Mouse (Mus musculus) WW6 (cell line): ENCODE results near the gene Ppp1r13l.

Experiments used
- DNase-seq: peaks from one replicate; pipeline ENCODE4 v3.0.0-alpha.2; 2013; ENCODE audit warnings: low read depth, low spot score

The Ppp1r13l gene

DNA sequence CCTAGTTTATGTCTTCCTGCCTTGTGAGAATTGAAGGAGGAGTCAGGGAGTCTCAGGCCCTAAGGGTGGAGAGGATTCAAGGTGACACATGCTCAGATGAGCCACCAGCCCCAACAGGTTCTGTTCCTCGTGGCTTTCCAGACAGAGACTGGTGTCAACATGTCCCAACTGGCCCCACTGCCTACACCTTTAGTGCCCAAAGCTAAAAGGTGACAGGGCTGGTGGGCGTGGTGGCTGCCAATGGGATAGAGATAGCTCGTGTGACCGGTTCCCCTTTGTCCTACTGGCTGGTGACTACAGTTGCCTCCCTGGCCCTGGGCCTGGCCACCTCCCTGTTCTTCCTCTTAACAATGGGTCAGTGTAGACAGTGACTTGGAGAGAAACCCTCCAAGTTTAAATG is 5.8 kb downstream of the Ppp1r13l start:
- no peak for DNase-seq

DNA sequence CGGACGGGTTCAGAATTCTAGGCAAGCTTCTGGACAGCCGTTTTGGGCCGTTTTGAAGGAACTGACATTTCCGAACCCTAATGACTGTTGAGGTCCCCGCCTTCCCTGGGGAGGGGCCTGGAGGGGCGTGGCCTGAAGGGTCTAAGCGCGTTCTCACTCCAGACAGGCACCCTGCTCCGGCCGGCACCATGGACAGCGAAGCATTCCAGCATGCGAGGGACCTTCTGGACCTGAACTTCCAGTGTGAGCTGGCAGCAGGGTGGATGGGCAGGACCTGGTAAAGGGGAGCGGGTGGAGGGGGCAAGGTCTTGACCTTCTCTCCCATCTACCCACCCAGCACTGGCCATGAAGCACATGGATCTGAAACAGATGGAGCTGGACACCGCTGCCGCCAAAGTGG is 8.8 kb downstream of the Ppp1r13l start:
- DNase-seq: no peak

DNA sequence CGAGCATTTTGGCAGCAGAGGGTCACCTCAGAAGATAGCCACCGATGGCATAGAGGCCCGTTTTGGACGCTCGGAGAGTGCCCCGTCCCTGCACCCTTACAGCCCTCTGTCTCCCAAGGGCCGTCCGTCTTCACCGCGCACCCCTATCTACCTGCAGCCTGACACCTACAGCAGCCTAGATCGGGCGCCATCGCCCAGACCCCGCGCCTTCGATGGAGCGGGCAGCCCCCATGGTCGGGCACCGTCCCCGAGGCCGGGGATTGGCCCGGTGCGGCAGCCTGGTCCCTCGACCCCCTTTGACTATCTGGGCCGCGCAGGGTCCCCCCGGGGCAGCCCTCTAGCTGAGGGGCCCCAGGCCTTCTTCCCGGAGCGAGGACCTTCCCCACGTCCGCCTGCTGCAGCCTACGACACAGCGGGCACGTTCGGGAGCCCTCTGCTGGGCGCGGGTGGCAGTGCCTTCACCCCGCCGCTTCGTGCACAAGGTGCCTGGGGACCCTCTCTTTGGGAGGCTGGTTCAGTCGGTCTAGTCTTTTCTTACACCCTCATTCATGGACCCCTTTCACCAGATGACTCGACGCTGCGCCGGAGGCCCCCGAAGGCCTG is 10.4 kb downstream of the Ppp1r13l start:
- DNase-seq: no peak

DNA sequence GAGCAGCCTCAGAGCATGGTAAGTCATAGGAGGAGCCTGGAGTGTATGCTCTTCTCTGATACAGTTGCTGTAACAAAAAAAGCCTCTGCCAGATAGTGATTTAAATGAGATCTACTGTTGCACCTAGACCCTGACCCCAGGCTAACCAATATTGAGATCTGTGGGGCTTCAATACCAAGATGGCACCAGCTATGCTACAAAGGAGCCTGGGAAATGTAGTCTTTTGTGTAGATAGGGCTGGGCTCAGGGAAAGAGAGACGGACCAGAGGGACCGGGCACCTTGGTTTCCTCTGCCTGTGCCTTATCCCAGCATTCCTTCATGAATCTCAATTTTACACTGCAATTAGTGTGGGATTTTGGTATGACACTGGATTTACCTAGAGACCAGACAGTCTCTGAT is 13.8 kb downstream of the Ppp1r13l start:
- no peak for DNase-seq

DNA sequence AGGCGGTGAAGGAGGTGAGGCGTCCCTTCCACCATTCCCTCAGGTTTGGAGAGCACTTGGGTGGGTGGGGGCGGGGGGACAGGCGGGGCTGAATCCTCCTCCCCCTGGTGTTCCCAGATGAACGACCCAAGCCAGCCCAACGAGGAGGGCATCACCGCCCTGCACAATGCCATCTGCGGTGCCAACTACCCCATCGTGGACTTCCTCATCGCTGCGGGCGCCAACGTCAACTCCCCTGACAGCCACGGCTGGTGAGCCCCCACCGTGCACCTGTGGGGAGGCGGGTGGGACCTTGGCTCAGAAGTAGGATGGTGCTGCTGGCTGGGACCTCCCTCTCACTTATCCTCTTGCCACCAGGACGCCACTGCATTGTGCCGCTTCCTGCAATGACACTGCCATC is 15.8 kb downstream of the Ppp1r13l start:
- DNase-seq: no peak

DNA sequence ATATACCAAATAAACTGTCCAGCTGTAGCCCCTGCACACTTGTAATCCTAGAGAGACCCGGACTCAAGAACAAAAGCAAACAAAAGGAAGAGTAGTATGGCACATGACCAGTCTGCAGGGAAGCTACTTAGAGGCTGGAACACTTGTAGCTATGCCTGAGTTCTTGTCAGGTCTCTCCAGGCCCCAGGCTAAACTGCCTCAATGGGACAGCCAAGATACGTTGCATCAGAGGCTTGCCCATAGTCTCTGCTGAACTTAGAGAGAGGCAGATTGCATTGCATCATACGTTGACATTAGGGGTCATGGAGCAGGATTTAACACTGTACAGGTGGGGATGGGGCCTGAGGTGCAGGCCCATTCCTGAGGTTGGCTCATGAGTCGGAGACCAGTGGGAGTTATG is 16.5 kb downstream of the Ppp1r13l start:
- DNase-seq: no peak

DNA sequence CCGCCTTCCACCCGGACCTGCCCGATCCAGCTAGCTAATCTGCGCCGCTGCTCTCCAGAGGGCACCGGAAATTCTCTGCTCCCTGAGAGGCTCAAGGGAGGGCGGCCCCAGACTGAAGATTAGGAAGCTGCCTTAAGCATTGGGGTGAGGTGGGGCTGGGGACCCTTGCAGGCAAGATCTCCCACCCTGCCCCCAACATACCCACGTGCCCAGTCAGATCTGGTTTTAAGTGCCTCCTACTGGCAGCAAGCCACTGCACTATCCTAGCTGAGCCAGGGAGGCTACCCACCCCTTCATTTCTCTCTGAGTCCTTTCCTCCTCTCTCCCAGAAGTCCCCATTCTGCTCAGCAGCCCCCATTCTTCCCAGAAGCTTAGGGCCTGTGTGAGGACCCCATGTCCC is 18.5 kb downstream of the Ppp1r13l start:
- no peak for DNase-seq

DNA sequence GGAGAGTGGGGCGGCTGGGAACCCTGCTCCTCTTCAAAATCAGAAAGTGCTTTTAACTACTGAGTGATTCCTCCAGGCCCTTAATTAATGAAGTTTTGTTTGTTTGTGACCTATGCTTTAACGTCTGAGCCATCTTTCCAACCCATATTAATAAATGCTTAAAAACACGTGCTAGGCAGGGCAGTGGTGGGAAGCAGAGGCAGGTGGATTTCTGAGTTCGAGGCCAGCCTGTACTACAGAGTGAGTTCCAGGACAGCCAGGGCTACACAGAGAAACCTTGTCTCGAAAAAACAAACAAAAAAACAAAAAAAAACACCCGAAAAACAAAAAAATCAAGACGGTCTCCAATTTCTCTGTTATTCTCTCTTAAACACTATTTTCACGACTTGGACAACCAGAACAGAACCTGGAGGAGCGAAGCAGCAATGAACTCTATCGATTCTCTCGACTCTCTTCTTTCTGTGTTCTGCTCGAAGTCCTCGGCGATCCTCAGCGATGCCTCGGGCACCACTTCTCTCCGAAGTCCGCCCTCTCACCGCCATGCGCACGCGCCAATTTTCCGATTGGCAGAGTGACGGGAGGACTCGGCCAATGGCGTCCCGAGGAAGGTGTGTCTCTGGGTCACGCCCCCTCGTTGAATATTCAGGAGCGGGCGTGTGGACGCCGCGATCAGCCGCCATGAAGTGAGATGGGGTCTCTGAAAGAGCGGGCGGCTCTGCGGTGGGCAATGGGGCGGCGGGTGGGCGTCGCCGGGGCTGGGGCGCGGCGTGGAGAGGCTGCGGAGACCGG is 22.0 kb downstream of the Ppp1r13l start, which contains the start of gene Ercc2:
TSS of gene Ercc2 (plus strand) at position 634 of the 789 bp plus-strand sequence.
- DNase-seq: peak; percentile 98

DNA sequence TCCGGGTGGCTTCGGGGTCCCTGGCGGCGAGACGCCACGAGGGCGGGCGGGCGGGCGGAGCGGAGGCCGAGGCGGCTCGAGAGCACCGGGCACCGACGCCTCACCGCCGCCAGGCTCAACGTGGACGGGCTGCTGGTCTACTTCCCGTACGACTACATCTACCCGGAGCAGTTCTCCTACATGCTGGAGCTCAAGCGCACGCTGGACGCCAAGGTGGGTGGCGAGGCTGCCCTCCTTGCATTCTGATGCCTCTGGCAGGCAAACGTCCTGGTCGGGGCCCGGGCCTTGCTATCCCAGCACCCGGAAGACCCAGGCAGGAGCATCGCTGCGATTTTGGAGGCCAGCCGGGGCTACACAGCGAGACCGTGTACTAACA is 22.6 kb downstream of the Ppp1r13l start:
- no peak for DNase-seq

DNA sequence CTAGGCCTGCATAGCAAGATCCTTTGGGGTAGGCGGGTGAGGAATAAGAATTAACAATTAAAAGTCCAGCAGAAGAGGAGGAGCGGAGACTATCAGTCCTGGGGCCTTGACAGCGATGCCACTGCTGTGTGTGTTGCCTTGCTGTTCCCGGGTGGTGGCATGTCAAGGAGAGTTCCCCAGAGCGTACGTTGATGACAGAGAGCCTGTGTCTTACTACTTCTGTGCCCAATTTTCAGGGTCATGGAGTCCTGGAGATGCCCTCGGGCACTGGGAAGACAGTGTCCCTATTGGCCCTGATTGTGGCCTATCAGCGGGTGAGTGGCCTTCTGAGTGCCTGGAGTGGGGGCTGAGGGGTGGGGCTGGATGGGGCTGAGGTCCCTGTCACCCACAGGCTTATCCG is 24.2 kb downstream of the Ppp1r13l start:
- no peak for DNase-seq

DNA sequence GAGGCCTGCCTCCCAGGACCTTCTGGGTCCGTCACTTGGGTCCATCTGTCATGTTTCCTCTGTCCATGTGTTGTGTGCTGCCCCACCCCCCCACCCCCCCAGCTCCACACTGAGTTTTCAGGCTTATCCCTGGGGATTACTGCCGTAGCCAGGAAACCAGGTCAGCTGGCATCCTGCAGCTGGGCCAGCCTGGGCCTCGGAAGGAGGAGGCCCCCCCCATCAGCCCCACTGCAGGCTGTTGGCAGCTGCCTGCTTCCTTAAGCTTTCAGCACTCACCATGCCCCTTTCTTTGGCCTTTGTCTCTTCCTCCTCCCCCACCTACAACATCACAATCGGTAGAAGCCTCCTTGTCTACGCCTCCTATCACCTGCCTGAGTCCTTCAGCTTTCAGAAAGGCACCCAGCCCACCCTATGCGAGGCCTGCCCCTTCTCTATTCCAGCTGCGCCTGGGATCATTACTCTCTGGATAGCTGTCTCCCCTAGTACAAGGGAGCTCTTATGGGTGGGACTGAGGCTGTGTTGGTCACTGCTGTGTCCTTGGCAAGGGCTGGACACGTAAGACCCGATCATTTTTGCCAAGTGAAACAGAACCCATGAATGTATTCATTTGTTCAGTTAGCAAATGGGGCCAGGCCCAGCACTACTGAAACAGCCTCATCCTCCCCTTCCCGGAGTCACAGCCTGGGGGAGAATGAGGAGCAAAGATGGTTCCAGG is 29.3 kb downstream of the Ppp1r13l start:
- no peak for DNase-seq

DNA sequence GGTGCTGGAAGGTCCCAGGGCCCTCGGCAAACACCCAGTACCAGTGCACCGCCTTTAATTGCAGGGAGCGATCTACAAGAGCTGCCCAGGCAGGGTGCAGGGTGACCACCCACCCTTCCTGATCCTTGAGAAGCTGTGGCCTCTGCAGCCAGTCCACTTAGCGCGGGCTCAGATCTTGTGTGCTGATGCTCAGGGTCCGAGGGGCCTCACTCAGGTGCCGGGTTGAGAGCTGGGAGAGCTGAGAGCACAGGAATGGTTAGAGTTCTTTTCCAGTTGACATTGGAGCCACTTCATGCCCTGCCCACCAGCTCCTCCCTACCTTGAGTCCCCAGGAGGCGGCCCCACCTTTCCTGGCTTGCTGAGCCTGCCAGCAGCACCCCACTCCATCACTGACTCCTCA is 34.9 kb downstream of the Ppp1r13l start:
- DNase-seq: no peak

DNA sequence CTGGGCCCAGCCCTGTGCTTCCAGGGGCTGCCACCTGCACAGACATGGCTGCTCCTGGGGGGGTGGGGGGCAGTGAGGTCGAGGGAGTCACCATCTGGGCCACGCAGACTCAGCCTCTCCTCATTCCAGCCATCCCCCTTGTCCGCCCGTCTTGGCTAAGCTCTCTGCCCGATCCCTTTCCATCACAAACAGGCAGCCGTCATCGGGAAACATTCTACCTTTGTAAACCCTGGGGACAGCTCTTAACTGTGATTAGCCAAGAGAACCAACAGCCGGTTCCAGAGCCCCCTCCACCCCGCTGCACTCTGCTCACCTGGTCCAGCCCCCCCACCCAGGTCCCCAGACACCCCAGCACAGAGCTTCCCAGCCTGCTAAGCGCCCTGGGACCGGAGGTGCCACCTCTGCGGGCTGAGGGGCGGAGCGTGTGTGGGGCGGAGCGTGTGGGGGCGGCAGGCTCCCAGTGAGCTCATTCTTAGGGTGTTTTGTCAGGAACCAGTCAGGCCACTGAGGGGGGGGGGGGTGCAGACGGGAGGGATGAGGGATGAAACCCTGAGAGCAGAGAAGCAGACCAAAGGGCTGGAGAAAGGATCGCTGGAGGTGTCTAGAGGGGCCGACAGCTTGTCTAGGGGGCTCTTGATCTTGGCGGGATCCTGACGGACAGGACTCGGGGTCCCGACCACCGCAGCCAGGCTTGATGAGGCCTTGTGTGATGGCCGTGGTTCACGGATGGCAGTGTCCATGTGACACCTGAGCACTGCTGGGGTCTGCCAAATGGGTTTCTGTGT is 40.1 kb downstream of the Ppp1r13l start:
- no peak for DNase-seq

DNA sequence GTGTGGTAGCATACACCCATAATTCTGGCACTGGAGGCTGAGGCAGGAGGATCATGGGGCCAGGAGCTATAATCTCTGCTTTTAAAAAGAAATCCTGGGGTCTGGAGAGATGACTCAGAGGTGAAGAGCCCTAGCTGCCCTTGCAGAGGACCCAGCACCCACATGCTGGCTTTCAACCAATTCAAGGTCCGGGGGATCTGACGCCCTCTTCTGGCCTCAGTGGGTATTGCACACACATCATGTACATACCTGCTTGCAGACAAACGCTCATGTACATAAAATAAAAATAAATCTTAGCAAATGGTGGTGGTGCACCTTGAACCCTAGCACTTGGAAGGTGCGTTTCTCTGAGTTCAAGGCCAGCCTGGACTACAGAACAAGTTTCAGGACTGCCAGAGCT is 41.4 kb downstream of the Ppp1r13l start:
- no peak for DNase-seq

DNA sequence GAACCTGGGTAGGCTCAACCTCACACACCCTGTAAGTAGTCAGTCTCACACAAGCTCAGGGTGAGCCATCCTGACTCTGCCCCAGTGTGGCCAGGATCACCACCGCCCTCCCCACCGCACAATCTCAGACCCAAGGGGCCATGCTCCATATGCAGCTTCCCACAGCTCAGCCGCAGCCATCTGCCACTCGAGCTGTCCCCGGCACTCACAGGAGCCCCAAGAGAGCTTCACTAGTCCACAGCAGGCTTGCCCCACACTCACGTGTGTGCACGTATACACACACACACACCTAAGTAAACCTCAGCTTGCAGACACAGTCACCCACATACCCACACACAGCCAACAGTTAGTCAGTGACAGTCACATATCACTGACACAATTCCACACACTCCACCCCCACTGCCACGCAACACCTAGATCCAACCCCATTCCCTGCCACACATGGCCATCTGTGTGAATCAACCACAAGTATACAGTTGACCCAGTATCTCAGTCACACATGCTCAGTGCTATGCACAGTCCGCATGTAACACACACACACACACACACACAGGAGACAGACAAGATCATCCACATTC is 43.1 kb downstream of the Ppp1r13l start:
- DNase-seq: no peak

DNA sequence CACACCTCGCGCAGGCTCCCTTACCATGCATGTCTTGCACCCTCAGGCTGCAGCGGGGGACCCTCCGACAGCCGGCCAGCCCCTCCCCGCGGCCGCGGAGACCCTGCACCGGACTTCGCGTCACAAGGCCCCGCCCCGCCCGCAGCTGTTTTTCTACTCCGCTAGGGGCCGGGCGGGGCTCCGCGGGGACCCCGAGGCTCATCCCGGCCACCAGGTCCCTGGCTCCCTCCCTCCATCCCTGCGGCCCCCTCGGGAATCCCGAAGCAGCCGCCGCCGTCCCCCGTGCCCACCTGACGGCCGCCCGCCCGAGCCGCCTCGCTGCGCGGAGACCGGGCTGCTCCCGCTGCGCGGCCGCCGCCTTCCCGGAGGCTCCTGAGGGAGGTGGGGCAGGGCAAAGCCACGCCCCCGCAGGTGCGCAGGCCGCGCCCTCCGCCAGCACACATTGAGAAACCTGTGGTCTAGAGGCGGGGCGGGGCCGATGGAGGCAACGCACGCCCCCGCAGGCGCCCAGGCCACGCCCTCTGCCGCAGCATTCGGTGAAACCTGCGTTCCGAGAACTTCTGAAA is 44.3 kb downstream of the Ppp1r13l start, which contains the start of gene Klc3:
TSS of gene Klc3 (minus strand) at position 374 of the 566 bp plus-strand sequence.
- DNase-seq: no peak

DNA sequence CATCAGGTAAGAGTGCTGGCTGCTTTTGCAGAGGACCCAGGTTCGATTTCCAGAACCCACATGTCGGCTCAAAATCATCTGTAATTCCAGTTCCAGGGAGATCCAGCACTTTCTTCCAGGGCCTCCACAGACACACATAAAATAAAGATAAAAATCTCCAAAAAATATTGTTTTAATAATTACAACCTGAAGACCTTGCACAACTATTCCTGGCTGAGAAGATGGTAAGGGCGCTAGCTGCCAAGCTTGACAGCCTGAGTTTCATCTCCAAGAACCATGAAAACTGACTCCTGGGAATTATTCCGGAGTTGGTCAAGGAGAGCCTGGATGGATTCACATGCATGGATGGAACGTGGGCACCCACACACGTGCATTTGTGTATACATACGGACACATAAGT is 44.9 kb downstream of the Ppp1r13l start, which contains the start of gene Ckm:
TSS of gene Ckm (plus strand) at position 301 of the 400 bp plus-strand sequence.
- no peak for DNase-seq

DNA sequence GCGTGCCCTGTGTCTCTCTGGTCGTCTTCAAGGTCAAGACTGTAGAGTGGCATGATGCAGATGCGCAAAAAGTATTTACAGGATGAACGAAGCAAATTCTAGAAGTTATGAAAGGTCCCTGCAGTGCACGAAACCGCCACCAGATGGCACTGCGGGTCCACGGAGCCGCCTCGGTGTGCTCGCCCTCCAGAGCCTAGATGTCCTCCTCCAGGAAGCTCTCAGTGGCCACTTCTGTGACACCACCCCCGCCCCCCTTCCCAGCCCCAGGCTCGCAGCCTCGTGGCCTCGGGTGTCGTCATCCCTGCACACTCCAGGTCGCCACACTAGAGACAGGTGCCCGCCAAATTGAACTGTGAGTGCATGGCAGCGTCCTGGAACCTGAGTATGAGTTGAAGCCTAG is 45.9 kb downstream of the Ppp1r13l start:
- DNase-seq: no peak

DNA sequence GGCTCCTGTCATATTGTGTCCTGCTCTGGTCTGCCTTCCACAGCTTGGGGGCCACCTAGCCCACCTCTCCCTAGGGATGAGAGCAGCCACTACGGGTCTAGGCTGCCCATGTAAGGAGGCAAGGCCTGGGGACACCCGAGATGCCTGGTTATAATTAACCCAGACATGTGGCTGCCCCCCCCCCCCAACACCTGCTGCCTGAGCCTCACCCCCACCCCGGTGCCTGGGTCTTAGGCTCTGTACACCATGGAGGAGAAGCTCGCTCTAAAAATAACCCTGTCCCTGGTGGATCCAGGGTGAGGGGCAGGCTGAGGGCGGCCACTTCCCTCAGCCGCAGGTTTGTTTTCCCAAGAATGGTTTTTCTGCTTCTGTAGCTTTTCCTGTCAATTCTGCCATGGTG is 50.2 kb downstream of the Ppp1r13l start:
- no peak for DNase-seq

DNA sequence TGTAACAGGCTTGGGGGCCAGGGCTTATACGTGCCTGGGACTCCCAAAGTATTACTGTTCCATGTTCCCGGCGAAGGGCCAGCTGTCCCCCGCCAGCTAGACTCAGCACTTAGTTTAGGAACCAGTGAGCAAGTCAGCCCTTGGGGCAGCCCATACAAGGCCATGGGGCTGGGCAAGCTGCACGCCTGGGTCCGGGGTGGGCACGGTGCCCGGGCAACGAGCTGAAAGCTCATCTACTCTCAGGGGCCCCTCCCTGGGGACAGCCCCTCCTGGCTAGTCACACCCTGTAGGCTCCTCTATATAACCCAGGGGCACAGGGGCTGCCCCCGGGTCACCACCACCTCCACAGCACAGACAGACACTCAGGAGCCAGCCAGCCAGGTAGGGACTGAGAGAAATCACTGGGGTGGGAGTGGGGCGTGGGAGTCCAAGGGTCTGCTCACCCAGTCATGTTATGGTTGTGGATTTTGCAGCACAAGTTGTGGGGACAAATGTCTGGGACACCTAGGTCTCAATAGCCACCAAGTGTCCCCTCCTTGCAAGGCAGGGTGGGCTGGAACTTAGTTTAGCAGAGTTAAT is 51.3 kb downstream of the Ppp1r13l start:
- DNase-seq: no peak

DNA sequence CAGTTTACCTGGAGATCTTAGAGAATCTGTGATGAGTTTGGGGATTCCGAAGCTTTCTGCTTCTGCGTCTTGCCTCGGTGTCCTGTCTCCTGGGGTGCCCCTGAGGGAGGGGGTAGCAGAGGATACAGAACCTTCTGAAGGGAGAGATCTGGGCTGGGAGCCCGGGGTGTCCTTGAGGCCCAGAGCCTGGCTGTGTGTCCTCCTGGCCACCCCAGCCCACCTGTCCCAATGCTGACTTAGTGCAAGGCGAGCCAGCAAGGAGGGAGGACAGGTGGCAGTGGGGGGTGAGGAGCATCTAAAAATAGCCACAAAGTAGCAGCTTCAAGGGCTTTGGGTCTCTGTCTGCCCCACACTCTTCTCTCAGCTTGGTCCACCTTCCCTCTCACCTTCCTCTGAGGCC is 52.2 kb downstream of the Ppp1r13l start:
- DNase-seq: no peak
